Mouse (Mus musculus) CH12.LX (cell line): ENCODE measurements at regions not wholly inside any gene's neighbourhood (a gene's known extent, or its start where the extent isn't known, plus 50 kb on each side); places are given as distances from the start of the nearest gene placed in this dataset.

ENCODE experiments used
- DNase-seq: peaks from one replicate; pipeline ENCODE4 v3.0.0-alpha.2; 2013; ENCODE audit errors: extremely low read depth
- H3K27ac ChIP-seq: 2 replicates; pipeline ENCODE4 v1.5.1; 2012; ENCODE audit warnings: low read depth, mild to moderate bottlenecking, control low read depth, moderate library complexity; ENCODE audit not compliant: insufficient read depth
- H3K27me3 ChIP-seq: replicated peaks from 2 replicates; pipeline ENCODE3; 2012; ENCODE audit warnings: inconsistent platforms
- H3K36me3 ChIP-seq, 2 experiments: replicated peaks in 1 of 2; 2 replicates each; pipeline versions ENCODE3 to v1.6.1; 2012; ENCODE audit warnings: inconsistent platforms in 1 of 2, low read length in 1 of 2, mild to moderate bottlenecking in 1 of 2, mixed read lengths in 1 of 2, moderate library complexity in 1 of 2; ENCODE audit not compliant: control insufficient read depth in 1 of 2, insufficient read depth in 1 of 2
- H3K4me1 ChIP-seq, 2 experiments: 2 replicates each; pipeline ENCODE4 v1.6.1; 2012; ENCODE audit warnings: inconsistent platforms in 1 of 2, moderate library complexity in 1 of 2; ENCODE audit not compliant: insufficient read depth in 2 of 2, control insufficient read depth in 1 of 2
- H3K4me2 ChIP-seq: 2 replicates; pipeline ENCODE4 v1.6.1; 2012; ENCODE audit warnings: low read depth, mild to moderate bottlenecking, control low read depth; ENCODE audit not compliant: poor library complexity, insufficient read depth, severe bottlenecking
- H3K4me3 ChIP-seq, 3 experiments: fragments of 150-350 bp in 1 of 3; sonication (generic) in 1 of 3; replicated peaks in 1 of 3; 2 replicates each; pipeline versions ENCODE3 to v1.5.1; 2011 to 2012; ENCODE audit warnings: low read depth in 2 of 3, low read length in 2 of 3, mild to moderate bottlenecking in 2 of 3, moderate library complexity in 2 of 3, control low read depth in 1 of 3, improper control_type of control experiment in 1 of 3, inconsistent platforms in 1 of 3, mixed read lengths in 1 of 3; ENCODE audit not compliant: poor library complexity in 1 of 3
- H3K79me2 ChIP-seq: replicated peaks from 2 replicates; pipeline ENCODE4 v1.6.1; 2012; ENCODE audit warnings: mild to moderate bottlenecking, moderate library complexity; ENCODE audit not compliant: control insufficient read depth, poor library complexity, insufficient read depth, severe bottlenecking; ENCODE audit errors: extremely low read depth
- H3K9ac ChIP-seq: 2 replicates; pipeline ENCODE4 v1.6.1; 2012; ENCODE audit warnings: low read depth, mild to moderate bottlenecking, control low read depth, moderate library complexity; ENCODE audit not compliant: insufficient read depth
- H3K9me3 ChIP-seq: replicated peaks from 2 replicates; pipeline ENCODE3; 2012; ENCODE audit warnings: low read length, inconsistent platforms, mixed read lengths
- BHLHE40 ChIP-seq: IDR thresholded peaks from 2 replicates; pipeline ENCODE4 v1.6.1; 2011; ENCODE audit warnings: mild to moderate bottlenecking, low read depth, low read length, improper control_type of control experiment
- CHD2 ChIP-seq: IDR thresholded peaks from 2 replicates; pipeline ENCODE4 v1.6.1; 2011; ENCODE audit warnings: low read length, improper control_type of control experiment
- CTCF ChIP-seq, 2 experiments: IDR thresholded peaks in 1 of 2; conservative IDR thresholded peaks in 1 of 2; 2 replicates each; pipeline ENCODE4 v1.5.1; 2011 to 2012; ENCODE audit warnings: low read depth in 2 of 2, low read length in 2 of 2, improper control_type of control experiment in 1 of 2, inconsistent platforms in 1 of 2, mild to moderate bottlenecking in 1 of 2, moderate library complexity in 1 of 2
- E2F4 ChIP-seq: IDR thresholded peaks from 2 replicates; pipeline ENCODE4 v1.6.1; 2011; ENCODE audit warnings: low read depth, low read length, improper control_type of control experiment; ENCODE audit not compliant: insufficient replicate concordance
- ELF1 ChIP-seq: IDR thresholded peaks from 2 replicates; pipeline ENCODE4 v1.6.1; 2014; ENCODE audit warnings: low read depth, mild to moderate bottlenecking, inconsistent platforms, low read length, improper control_type of control experiment
- EP300 ChIP-seq: IDR thresholded peaks from 2 replicates; pipeline ENCODE4 v1.6.1; 2011; ENCODE audit warnings: low read length, improper control_type of control experiment
- ETS1 ChIP-seq: conservative IDR thresholded peaks from 2 replicates; pipeline ENCODE4 v1.6.1; 2012; ENCODE audit warnings: low read depth, mild to moderate bottlenecking, inconsistent platforms, low read length, improper control_type of control experiment, moderate library complexity
- MAFK ChIP-seq: IDR thresholded peaks from 2 replicates; pipeline ENCODE4 v1.6.1; 2011; ENCODE audit warnings: low read length, improper control_type of control experiment; ENCODE audit not compliant: insufficient replicate concordance
- MAX ChIP-seq: IDR thresholded peaks from 2 replicates; pipeline ENCODE4 v1.6.1; 2011; ENCODE audit warnings: low read length, improper control_type of control experiment
- MAZ ChIP-seq: IDR thresholded peaks from 2 replicates; pipeline ENCODE4 v1.6.1; 2012; ENCODE audit warnings: low read depth, mild to moderate bottlenecking, inconsistent platforms, low read length, improper control_type of control experiment, moderate library complexity
- MEF2A ChIP-seq: IDR thresholded peaks from 2 replicates; pipeline ENCODE4 v1.6.1; 2014; ENCODE audit warnings: low read depth, mild to moderate bottlenecking, inconsistent platforms, low read length, improper control_type of control experiment, borderline replicate concordance
- MYC ChIP-seq: IDR thresholded peaks from 2 replicates; pipeline ENCODE4 v1.6.1; 2011; ENCODE audit warnings: low read depth, mild to moderate bottlenecking, improper control_type of control experiment, low read length
- NRF1 ChIP-seq: IDR thresholded peaks from 2 replicates; pipeline ENCODE4 v1.6.1; 2014; ENCODE audit warnings: low read depth, mild to moderate bottlenecking, inconsistent platforms, low read length, improper control_type of control experiment, moderate library complexity
- PAX5 ChIP-seq: IDR thresholded peaks from 2 replicates; pipeline ENCODE4 v1.6.1; 2012; ENCODE audit warnings: low read length, inconsistent platforms, mixed read lengths
- POLR2A ChIP-seq: IDR thresholded peaks from 2 replicates; pipeline ENCODE4 v1.6.1; 2011; ENCODE audit warnings: low read depth, mild to moderate bottlenecking, improper control_type of control experiment, low read length
- RAD21 ChIP-seq: IDR thresholded peaks from 2 replicates; pipeline ENCODE4 v1.6.1; 2011; ENCODE audit warnings: low read depth, mild to moderate bottlenecking, low read length, improper control_type of control experiment, moderate library complexity
- RCOR1 ChIP-seq: conservative IDR thresholded peaks from 2 replicates; pipeline ENCODE4 v1.6.1; 2012; ENCODE audit warnings: low read depth, mild to moderate bottlenecking, inconsistent platforms, low read length, improper control_type of control experiment
- SIN3A ChIP-seq: IDR thresholded peaks from 2 replicates; pipeline ENCODE4 v1.6.1; 2012; ENCODE audit warnings: low read length, improper control_type of control experiment, inconsistent platforms
- SMC3 ChIP-seq: IDR thresholded peaks from 2 replicates; pipeline ENCODE4 v1.6.1; 2011; ENCODE audit warnings: low read depth, low read length, improper control_type of control experiment
- TCF12 ChIP-seq: IDR thresholded peaks from 2 replicates; pipeline ENCODE4 v1.6.1; 2014; ENCODE audit warnings: low read depth, mild to moderate bottlenecking, inconsistent platforms, low read length, improper control_type of control experiment
- USF1 ChIP-seq: IDR thresholded peaks from 2 replicates; pipeline ENCODE4 v1.6.1; 2014; ENCODE audit warnings: low read depth, mild to moderate bottlenecking, inconsistent platforms, low read length, improper control_type of control experiment
- USF2 ChIP-seq: conservative IDR thresholded peaks from 2 replicates; pipeline ENCODE4 v1.6.1; 2011; ENCODE audit warnings: low read depth, low read length, improper control_type of control experiment
- ZC3H11A ChIP-seq: IDR thresholded peaks from 2 replicates; pipeline ENCODE4 v1.6.1; 2012; ENCODE audit warnings: low read depth, mild to moderate bottlenecking, inconsistent platforms, low read length, improper control_type of control experiment
- ZKSCAN1 ChIP-seq: IDR thresholded peaks from 2 replicates; pipeline ENCODE4 v1.6.1; 2012; ENCODE audit warnings: low read depth, inconsistent platforms, low read length, improper control_type of control experiment, borderline replicate concordance
- ZMIZ1 ChIP-seq: IDR thresholded peaks from 2 replicates; pipeline ENCODE4 v1.6.1; 2012; ENCODE audit warnings: low read depth, mild to moderate bottlenecking, inconsistent platforms, low read length, improper control_type of control experiment
- ZNF384 ChIP-seq: IDR thresholded peaks from 2 replicates; pipeline ENCODE4 v1.6.1; 2012; ENCODE audit warnings: low read depth, low read length, improper control_type of control experiment, inconsistent platforms
- dilution Hi-C: fragments of 300-500 bp; cut with MboI; formaldehyde crosslinking; loops from 2 replicates; pipeline ENCODE4 v1.14.3; 2020; ENCODE audit warnings: low sequenced_read_pairs; ENCODE audit not compliant: extremely low pct_unique_long_range_greater_than_20kb, extremely low pct_ligation_motif_present
- in situ Hi-C: fragments of 300-500 bp; cut with MboI; formaldehyde crosslinking; loops from 3 replicates; pipeline ENCODE4 v1.14.3; 2019; ENCODE audit warnings: low sequenced_read_pairs, low pct_ligation_motif_present, low pct_unique_long_range_greater_than_20kb, mixed read lengths

- H3K27ac ChIP-seq: no peak overlapping the region
- no peak overlapping the region for H3K4me3 ChIP-seq
- H3K27me3 ChIP-seq: no peaks in the 10 kb centered on the region
- H3K4me1 ChIP-seq: peaks cover 7 to 13% of the 10 kb centered on the region in 2 experiments; a peak in 3 of 4 replicates
- in situ Hi-C loops: no loop called here
- dilution Hi-C loops: no loop called here
- H3K4me2 ChIP-seq: no peak overlapping the region
- no peaks in the 10 kb centered on the region for H3K36me3 ChIP-seq
- peaks cover 8% of the 10 kb centered on the region for H3K9me3 ChIP-seq
- DNase-seq: no peak
- no peak overlapping the region for H3K9ac ChIP-seq
- TF ChIP-seq USF2: no peak
- no peak for TF ChIP-seq PAX5
- TF ChIP-seq MYC: no peak
- TF ChIP-seq BHLHE40: no peak
- TF ChIP-seq ZMIZ1: no peak
- TF ChIP-seq CTCF (conservative IDR thresholded peaks at IDR 0.05 in 1 of 2, IDR thresholded peaks at IDR 0.05 in 1 of 2; ENCODE audit: low read depth in 2 of 2, low read length in 2 of 2): no peak
- TF ChIP-seq ZNF384: no peak
- TF ChIP-seq MEF2A: no peak
- no peak for TF ChIP-seq SIN3A
- TF ChIP-seq ETS1: no peak
- TF ChIP-seq POLR2A: no peak
- no peak for TF ChIP-seq MAX
- no peak for TF ChIP-seq RCOR1
- no peak for TF ChIP-seq MAZ
- no peak for TF ChIP-seq EP300
- TF ChIP-seq TCF12: no peak
- no peaks in the 10 kb centered on the region for H3K79me2 ChIP-seq
Observed at GRCm38 (mm10) chr13:51975801-51976601, 129.5 kb downstream of the Gadd45g start.

GRCm38 (mm10) chr13:51976620-51977214 is 130.2 kb downstream of the Gadd45g start:
- Histone ChIP-seq H3K4me1 (peaks cover 8 to 16% of the 10 kb centered on the region in 2 experiments; a peak in 3 of 4 replicates), H3K9ac (no peak overlapping the region)
- in situ Hi-C loops: no loop called here

More at GRCm38 (mm10) chr13:51976620-51977214, 130.2 kb downstream of the Gadd45g start:
- no peaks in the 10 kb centered on the region for H3K27me3 ChIP-seq
- H3K4me2 ChIP-seq: no peak overlapping the region
- dilution Hi-C loops: no loop called here
- H3K79me2 ChIP-seq: no peaks in the 10 kb centered on the region
- H3K27ac ChIP-seq: no peak overlapping the region
- no peak for DNase-seq
- no peak overlapping the region for H3K4me3 ChIP-seq
- peaks cover 8% of the 10 kb centered on the region for H3K9me3 ChIP-seq
- no peak for TF ChIP-seq NRF1
- TF ChIP-seq E2F4: no peak
- no peak for TF ChIP-seq USF1
- TF ChIP-seq EP300: no peak
- TF ChIP-seq SMC3: no peak
- TF ChIP-seq ZKSCAN1: no peak
- no peak for TF ChIP-seq PAX5
- TF ChIP-seq MYC: no peak
- no peak for TF ChIP-seq MAX
- no peak for TF ChIP-seq CHD2
- no peak for TF ChIP-seq POLR2A
- no peak for TF ChIP-seq RAD21
- no peak for TF ChIP-seq MAFK
- no peak for TF ChIP-seq ZNF384
- TF ChIP-seq ELF1: no peak
- no peak for TF ChIP-seq ZC3H11A
- no peaks in the 10 kb centered on the region for H3K36me3 ChIP-seq
